Mouse (Mus musculus): Measurements from ENCODE around the gene Diras1.

The Diras1 gene

GRCm38 (mm10) chr10:80982381-80982780, 43.1 kb downstream of the Diras1 start:
- ATAC-seq (ENCODE audit: insufficient number of reproducible peaks, low FRiP score, low TSS enrichment), result no peak

GRCm38 (mm10) chr10:80981564-80982112, 43.8 kb downstream of the Diras1 start:
- no peak for ATAC-seq (ENCODE audit: insufficient number of reproducible peaks, low FRiP score, low TSS enrichment)

- ATAC-seq (ENCODE audit: insufficient number of reproducible peaks, low FRiP score, low TSS enrichment), result no peak
Observed at GRCm38 (mm10) chr10:80975478-80975877, 50.0 kb downstream of the Diras1 start.

- ATAC-seq (ENCODE audit: insufficient number of reproducible peaks, low FRiP score, low TSS enrichment), result no peak
Observed at GRCm38 (mm10) chr10:80973722-80974121, 51.7 kb downstream of the Diras1 start.

- no peak; the same call in 1 of the 2 replicates for ATAC-seq (ENCODE audit: insufficient number of reproducible peaks, low FRiP score, low TSS enrichment)
Observed at GRCm38 (mm10) chr10:80972071-80972987, 53.1 kb downstream of the Diras1 start.

- ATAC-seq (ENCODE audit: insufficient number of reproducible peaks, low FRiP score, low TSS enrichment), result no peak
Observed at GRCm38 (mm10) chr10:80971533-80971932, 53.9 kb downstream of the Diras1 start.

- ATAC-seq (ENCODE audit: insufficient number of reproducible peaks, low FRiP score, low TSS enrichment), result no peak
Observed at GRCm38 (mm10) chr10:80970159-80970558, 55.3 kb downstream of the Diras1 start.

All from cerebellum, adult (tissue).